Mouse (Mus musculus): Measurements from ENCODE around the gene Itpr2. TPM values are rescaled to one million over a fixed set of nuclear protein-coding genes. Genes with fewer than 3 reads are reported as not detected.

Gene Itpr2
- polyA plus RNA-seq, 1 experiment: 0.14 TPM

DNA sequence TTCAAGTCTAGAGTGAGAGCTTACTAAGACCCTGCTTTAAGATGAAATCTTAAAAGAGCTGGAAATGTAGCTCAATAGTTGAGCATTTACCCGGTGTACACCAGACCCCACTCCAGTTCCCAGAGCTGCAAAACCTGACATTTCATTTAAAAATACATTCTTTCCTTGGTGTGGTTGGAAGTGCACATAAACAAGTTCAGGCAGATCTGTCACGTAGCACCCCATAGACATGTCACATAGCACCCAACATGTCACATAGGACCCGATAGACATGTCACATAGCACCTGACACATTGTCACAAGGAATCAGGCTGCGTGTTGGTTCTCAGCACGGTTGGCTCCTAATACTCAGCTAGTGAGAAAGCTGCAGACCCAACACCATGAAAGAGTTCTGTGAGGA lies 33.5 kb upstream of the Itpr2 start:
- Histone ChIP-seq H3K4me1 (ENCODE audit: control insufficient read depth) (no peaks in the 10 kb centered on the region), H3K27me3 (ENCODE audit: control insufficient read depth) (peaks cover 3% of the 10 kb centered on the region; the same call in 1 of the 2 replicates), H3K36me3 (ENCODE audit: control insufficient read depth) (no peaks in the 10 kb centered on the region), H3K9me3 (ENCODE audit: control insufficient read depth, low read length) (no peaks in the 10 kb centered on the region), H3K4me3 (replicated peaks) (no peak overlapping the region)
- TF ChIP-seq TAL1 (IDR thresholded peaks at IDR 0.05; ENCODE audit: low read length) (no peak), GATA1 (IDR thresholded peaks at IDR 0.05; ENCODE audit: low read length) (no peak)

DNA sequence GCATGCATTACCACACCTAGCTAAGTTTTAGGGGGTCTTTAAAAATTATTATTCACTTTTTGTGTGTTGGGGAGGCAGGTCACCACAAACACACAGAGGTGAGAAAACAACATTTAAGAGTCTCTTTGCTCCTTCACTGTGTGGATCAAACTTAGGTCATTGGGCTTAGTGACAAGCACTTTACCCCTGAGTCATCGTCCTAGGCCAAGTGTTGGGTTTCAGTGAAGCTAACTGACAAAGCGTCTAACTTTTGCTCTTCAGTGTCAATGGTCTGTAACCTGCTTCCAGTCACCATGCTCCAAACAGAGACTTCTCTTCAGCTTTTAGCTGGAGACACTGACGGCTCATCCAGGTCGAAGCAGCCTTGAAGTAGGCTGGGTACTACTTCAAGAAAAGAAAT lies 31.1 kb upstream of the Itpr2 start:
- Histone ChIP-seq H3K36me3 (ENCODE audit: control insufficient read depth) (no peaks in the 10 kb centered on the region), H3K4me3 (replicated peaks) (no peak overlapping the region), H3K9me3 (ENCODE audit: control insufficient read depth, low read length) (no peaks in the 10 kb centered on the region), H3K4me1 (ENCODE audit: control insufficient read depth) (no peaks in the 10 kb centered on the region), H3K27me3 (ENCODE audit: control insufficient read depth) (peaks cover 7% of the 10 kb centered on the region; the same call in 1 of the 2 replicates)
- no peak for TF ChIP-seq TAL1 (IDR thresholded peaks at IDR 0.05; ENCODE audit: low read length)
- no peak for TF ChIP-seq GATA1 (IDR thresholded peaks at IDR 0.05; ENCODE audit: low read length)

DNA sequence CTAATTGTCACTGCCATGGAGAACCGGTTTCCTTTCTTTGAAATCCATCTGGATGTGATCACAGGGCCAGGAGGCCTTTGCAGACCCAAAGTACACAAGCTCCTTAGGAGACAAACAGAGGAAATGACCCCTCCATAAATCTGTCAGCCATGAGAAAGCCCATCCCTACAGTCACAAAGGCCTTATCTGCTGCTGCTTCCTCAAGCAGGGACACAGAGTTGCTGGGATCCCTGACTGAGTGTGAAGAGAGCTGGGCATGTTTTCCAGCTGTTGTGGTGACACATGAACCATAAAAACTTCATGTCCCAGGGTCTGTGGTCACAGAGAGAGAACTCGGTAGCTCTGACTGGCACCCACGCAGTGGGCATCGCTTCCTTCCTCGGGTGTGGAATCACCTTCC lies 28.7 kb upstream of the Itpr2 start:
- H3K4me1 ChIP-seq (ENCODE audit: control insufficient read depth): no peaks in the 10 kb centered on the region
- H3K36me3 ChIP-seq (ENCODE audit: control insufficient read depth): no peaks in the 10 kb centered on the region
- no peak overlapping the region for H3K4me3 ChIP-seq (replicated peaks)
- no peaks in the 10 kb centered on the region for H3K9me3 ChIP-seq (ENCODE audit: control insufficient read depth, low read length)
- TF ChIP-seq GATA1 (IDR thresholded peaks at IDR 0.05; ENCODE audit: low read length) (no peak), TAL1 (IDR thresholded peaks at IDR 0.05; ENCODE audit: low read length) (no peak)
- peaks cover 7% of the 10 kb centered on the region; the same call in 1 of the 2 replicates for H3K27me3 ChIP-seq (ENCODE audit: control insufficient read depth)

DNA sequence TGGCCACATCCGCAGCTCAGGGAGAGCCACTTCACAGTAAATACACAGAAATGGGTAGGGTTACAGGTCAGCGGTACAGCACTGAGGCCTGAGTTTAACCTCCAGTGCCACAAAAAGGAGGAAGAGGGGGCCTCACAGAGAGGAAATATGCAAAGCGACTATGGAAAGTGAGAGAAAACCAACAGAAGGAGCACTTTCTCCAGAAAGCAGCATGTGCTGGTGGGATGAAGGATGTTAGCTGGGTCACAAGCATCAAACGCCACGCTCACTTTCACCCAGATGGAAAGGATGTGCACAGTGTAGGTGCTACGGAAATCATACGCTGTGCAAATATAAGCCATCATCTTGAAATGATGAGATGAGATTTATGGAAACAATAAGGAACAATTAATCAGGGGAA lies 28.3 kb upstream of the Itpr2 start:
- peaks cover 7% of the 10 kb centered on the region; the same call in 1 of the 2 replicates for H3K27me3 ChIP-seq (ENCODE audit: control insufficient read depth)
- no peaks in the 10 kb centered on the region for H3K36me3 ChIP-seq (ENCODE audit: control insufficient read depth)
- no peaks in the 10 kb centered on the region for H3K9me3 ChIP-seq (ENCODE audit: control insufficient read depth, low read length)
- no peak overlapping the region for H3K4me3 ChIP-seq (replicated peaks)
- H3K4me1 ChIP-seq (ENCODE audit: control insufficient read depth): no peaks in the 10 kb centered on the region
- TF ChIP-seq TAL1 (IDR thresholded peaks at IDR 0.05; ENCODE audit: low read length) (no peak), GATA1 (IDR thresholded peaks at IDR 0.05; ENCODE audit: low read length) (no peak)

DNA sequence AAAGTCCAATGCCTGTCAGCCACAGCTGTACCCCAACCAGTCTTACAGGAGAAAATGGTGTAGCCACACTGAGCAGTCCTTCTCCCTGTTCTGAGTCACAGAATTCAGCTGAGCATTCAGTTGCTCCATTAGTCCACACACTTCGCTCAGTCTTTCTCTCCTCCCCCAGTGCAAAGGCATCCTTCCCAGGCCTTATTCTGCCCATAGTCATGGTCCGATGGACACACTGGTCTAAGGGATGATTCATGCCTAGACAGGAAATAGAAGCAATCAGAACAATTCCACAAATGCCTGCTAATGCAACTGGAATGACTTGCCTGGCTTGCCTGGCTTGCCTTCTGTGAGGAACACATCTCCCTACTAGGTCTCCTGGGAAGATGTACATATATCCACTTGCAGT lies 25.5 kb upstream of the Itpr2 start:
- TF ChIP-seq TAL1 (IDR thresholded peaks at IDR 0.05; ENCODE audit: low read length): no peak
- TF ChIP-seq GATA1 (IDR thresholded peaks at IDR 0.05; ENCODE audit: low read length): no peak
- Histone ChIP-seq H3K4me3 (replicated peaks) (no peak overlapping the region), H3K36me3 (ENCODE audit: control insufficient read depth) (no peaks in the 10 kb centered on the region), H3K9me3 (ENCODE audit: control insufficient read depth, low read length) (no peaks in the 10 kb centered on the region), H3K4me1 (ENCODE audit: control insufficient read depth) (no peaks in the 10 kb centered on the region), H3K27me3 (ENCODE audit: control insufficient read depth) (peaks cover 7% of the 10 kb centered on the region; the same call in 1 of the 2 replicates)

DNA sequence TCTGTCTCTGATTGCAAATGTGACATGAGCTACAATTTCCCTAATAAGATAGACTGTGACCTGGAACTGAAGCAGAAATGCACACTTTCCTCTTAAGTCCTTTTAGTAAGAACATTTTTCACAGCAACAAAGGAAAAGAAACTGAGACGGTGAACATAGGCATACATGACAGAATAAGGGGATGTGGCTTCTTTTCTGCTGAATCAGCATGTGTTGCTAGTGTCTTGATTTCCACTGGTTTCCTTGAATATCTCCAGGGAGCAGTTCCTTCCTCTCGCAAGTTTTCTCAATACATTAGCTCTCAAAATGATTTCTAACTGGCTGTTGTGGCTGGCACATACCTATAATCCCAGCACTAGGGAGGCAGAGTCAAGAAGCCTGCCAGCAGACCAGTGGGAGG lies 23.5 kb upstream of the Itpr2 start:
- Histone ChIP-seq H3K9me3 (ENCODE audit: control insufficient read depth, low read length) (no peaks in the 10 kb centered on the region), H3K27me3 (ENCODE audit: control insufficient read depth) (peaks cover 4% of the 10 kb centered on the region; the same call in 1 of the 2 replicates), H3K4me1 (ENCODE audit: control insufficient read depth) (no peaks in the 10 kb centered on the region), H3K36me3 (ENCODE audit: control insufficient read depth) (no peaks in the 10 kb centered on the region), H3K4me3 (replicated peaks) (no peak overlapping the region)
- TF ChIP-seq GATA1 (IDR thresholded peaks at IDR 0.05; ENCODE audit: low read length) (no peak), TAL1 (IDR thresholded peaks at IDR 0.05; ENCODE audit: low read length) (no peak)

DNA sequence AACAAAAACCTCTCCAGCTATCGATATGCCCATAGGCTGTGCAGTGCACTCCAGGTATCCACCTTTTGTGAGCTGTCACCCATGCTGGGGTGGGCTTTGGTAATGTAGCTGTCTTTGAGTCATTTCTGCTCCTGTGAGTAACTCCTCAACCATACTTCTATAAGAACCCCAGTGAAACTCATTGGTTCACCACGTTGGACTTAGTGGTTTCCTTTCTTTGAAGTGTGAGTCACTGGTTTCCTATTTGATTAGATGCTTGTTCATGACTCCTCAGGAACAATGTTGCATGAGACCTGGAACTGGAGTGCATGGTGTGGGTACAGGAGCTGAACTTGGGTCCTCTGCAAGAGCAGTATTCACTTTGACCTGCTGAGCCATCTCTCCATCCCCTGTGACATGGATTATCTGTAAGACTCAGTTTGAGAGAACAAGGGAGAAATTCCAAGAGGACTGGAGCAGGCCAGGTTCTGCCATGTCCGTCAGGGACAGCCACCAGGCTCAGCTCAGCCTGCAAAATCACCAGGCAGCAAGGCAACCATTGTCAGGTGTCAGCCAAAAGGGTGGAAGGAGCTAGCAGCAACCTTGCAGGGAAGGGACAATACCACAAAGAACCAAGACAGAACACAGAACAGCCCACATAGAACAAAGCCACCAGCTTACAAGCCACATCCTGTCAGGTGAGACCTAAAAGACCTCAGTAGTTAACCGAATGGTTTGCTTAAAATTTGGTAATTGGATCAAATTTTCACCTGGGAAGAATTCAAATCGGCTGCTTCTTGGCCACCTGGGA lies 19.6 kb upstream of the Itpr2 start:
- H3K36me3 ChIP-seq (ENCODE audit: control insufficient read depth): no peaks in the 10 kb centered on the region
- no peaks in the 10 kb centered on the region for H3K9me3 ChIP-seq (ENCODE audit: control insufficient read depth, low read length)
- no peaks in the 10 kb centered on the region for H3K4me1 ChIP-seq (ENCODE audit: control insufficient read depth)
- H3K27me3 ChIP-seq (ENCODE audit: control insufficient read depth): no peaks in the 10 kb centered on the region
- no peak overlapping the region for H3K4me3 ChIP-seq (replicated peaks)
- TF ChIP-seq TAL1 (IDR thresholded peaks at IDR 0.05; ENCODE audit: low read length) (no peak), GATA1 (IDR thresholded peaks at IDR 0.05; ENCODE audit: low read length) (no peak)

GRCm38 (mm10) chr6:146519019-146519418 lies 17.0 kb upstream of the Itpr2 start:
- TF ChIP-seq TAL1 (IDR thresholded peaks at IDR 0.05; ENCODE audit: low read length) (no peak), GATA1 (IDR thresholded peaks at IDR 0.05; ENCODE audit: low read length) (no peak)
- H3K36me3 ChIP-seq (ENCODE audit: control insufficient read depth): no peaks in the 10 kb centered on the region
- H3K4me1 ChIP-seq (ENCODE audit: control insufficient read depth): no peaks in the 10 kb centered on the region
- H3K4me3 ChIP-seq (replicated peaks): no peak overlapping the region
- no peaks in the 10 kb centered on the region for H3K9me3 ChIP-seq (ENCODE audit: control insufficient read depth, low read length)
- no peaks in the 10 kb centered on the region for H3K27me3 ChIP-seq (ENCODE audit: control insufficient read depth)

DNA sequence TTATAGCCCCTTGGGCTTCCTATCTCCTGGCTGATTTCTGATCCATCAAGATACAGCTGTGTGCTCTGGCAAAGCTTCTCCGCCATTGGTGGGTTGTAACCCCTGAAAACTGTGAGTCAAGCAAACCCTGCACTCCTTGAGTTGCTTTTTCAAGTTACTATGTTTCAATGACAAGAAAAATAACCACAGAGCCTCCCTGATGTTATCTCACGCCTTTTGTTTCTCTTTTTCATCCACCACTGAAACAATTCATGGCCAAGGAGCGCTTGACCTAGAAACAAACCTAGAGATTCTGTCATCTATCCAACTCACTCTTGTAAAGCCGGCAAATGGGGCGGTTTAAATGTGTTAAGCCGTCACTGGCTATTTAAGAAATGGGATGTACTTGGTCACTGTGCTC lies 13.9 kb upstream of the Itpr2 start:
- Histone ChIP-seq H3K27me3 (ENCODE audit: control insufficient read depth) (no peaks in the 10 kb centered on the region), H3K4me3 (replicated peaks) (no peak overlapping the region), H3K36me3 (ENCODE audit: control insufficient read depth) (no peaks in the 10 kb centered on the region), H3K9me3 (ENCODE audit: control insufficient read depth, low read length) (no peaks in the 10 kb centered on the region), H3K4me1 (ENCODE audit: control insufficient read depth) (peaks cover 6% of the 10 kb centered on the region)
- TF ChIP-seq GATA1 (IDR thresholded peaks at IDR 0.05; ENCODE audit: low read length) (no peak), TAL1 (IDR thresholded peaks at IDR 0.05; ENCODE audit: low read length) (no peak)
